Mouse (Mus musculus) liver, postnatal 0 days (tissue): ENCODE measurements around the gene Pde1c. TPM values are rescaled to one million over a fixed set of nuclear protein-coding genes. Genes with fewer than 3 reads are reported as not detected.
A peak's percentile ranks its signal among the peaks of the same experiment; 100 is the strongest.

Source experiments
- ATAC-seq: fragments of 200-750 bp; cut with Nextera tagmentation; 2 replicates; pipeline ENCODE4 v1.8.0; 2017; ENCODE audit warnings: mild to moderate bottlenecking, moderate library complexity
- DNase-seq: peaks from one replicate; pipeline ENCODE4 v3.0.0-alpha.2; 2016
- H3K27ac ChIP-seq: fragments of 300-500 bp; sonication (generic); 2 replicates; pipeline ENCODE4 v1.5.1; 2014; ENCODE audit warnings: antibody characterized with exemption, moderate library complexity, mild to moderate bottlenecking, low read depth
- H3K27me3 ChIP-seq: fragments of 300-500 bp; sonication (generic); 2 replicates; pipeline ENCODE4 v1.6.1; 2014; ENCODE audit warnings: low read length, control low read depth, mixed read lengths; ENCODE audit not compliant: insufficient read depth
- H3K36me3 ChIP-seq: fragments of 300-500 bp; sonication (generic); replicated peaks from 2 replicates; pipeline ENCODE4 v1.6.1; 2014; ENCODE audit warnings: mild to moderate bottlenecking, control low read depth, low read length, moderate library complexity, mixed read lengths; ENCODE audit not compliant: insufficient read depth
- H3K4me1 ChIP-seq: fragments of 300-500 bp; sonication (generic); 2 replicates; pipeline ENCODE4 v1.6.1; 2014; ENCODE audit warnings: antibody characterized with exemption, mild to moderate bottlenecking, control low read depth; ENCODE audit not compliant: insufficient read depth
- H3K4me2 ChIP-seq: fragments of 300-500 bp; sonication (generic); 2 replicates; pipeline ENCODE4 v1.6.1; 2014; ENCODE audit warnings: low read depth, mild to moderate bottlenecking, low read length, moderate library complexity, mixed read lengths
- H3K4me3 ChIP-seq: fragments of 300-500 bp; sonication (generic); 2 replicates; pipeline ENCODE4 v1.5.1; 2014; ENCODE audit warnings: low read depth, low read length
- H3K9ac ChIP-seq: fragments of 300-500 bp; sonication (generic); replicated peaks from 2 replicates; pipeline ENCODE4 v1.6.1; 2014; ENCODE audit warnings: mild to moderate bottlenecking, moderate library complexity
- H3K9me3 ChIP-seq: fragments of 300-500 bp; sonication (generic); 2 replicates; pipeline ENCODE4 v1.6.1; 2016; ENCODE audit warnings: mild to moderate bottlenecking, control low read depth, low read length, mixed read lengths
- CTCF ChIP-seq: sonication (generic); IDR thresholded peaks from 2 replicates; pipeline ENCODE4 v1.5.1; 2016; ENCODE audit warnings: antibody characterized with exemption, low read depth
- EP300 ChIP-seq: IDR thresholded peaks from 2 replicates; pipeline ENCODE4 v1.6.1; 2016; ENCODE audit warnings: antibody characterized with exemption, low read depth, mild to moderate bottlenecking
- WGBS: fragments of 180-500 bp; shearing (Covaris S2); extraction: QIAGEN DNeasy Blood & Tissue Kit; methylation state at CpG from one replicate; pipeline ENCODE4 v1.1.7; 2014; ENCODE audit not compliant: insufficient replicate concordance; 5-methylcytosine and 5-hydroxymethylcytosine counted together
- polyA plus RNA-seq: library from polyadenylated mRNA; unstranded; fragments of >200 nt; fragmentation: Nextera tagmentation; extraction: Ambion mirVana; gene quantifications from 2 replicates; pipeline ENCODE4 v1.2.1, GENCODE M21; 2015

The Pde1c gene
- polyA plus RNA-seq, 1 experiment from 2014 or later, result 0.39 TPM

- WGBS, result 72% methylated on average over 5 of the region's 5 CpGs
- H3K27ac ChIP-seq, result no peak overlapping the region
- no peaks in the 10 kb centered on the region for H3K4me1 ChIP-seq
- no peak overlapping the region for H3K4me3 ChIP-seq
- TF ChIP-seq CTCF (no peak), EP300 (no peak)
- H3K27me3 ChIP-seq, result no peaks in the 10 kb centered on the region
- no peak for DNase-seq
- H3K9me3 ChIP-seq, result no peaks in the 10 kb centered on the region
- no peak overlapping the region for H3K4me2 ChIP-seq
- ATAC-seq, result no peak
- no peaks in the 10 kb centered on the region for H3K36me3 ChIP-seq
- no peak overlapping the region for H3K9ac ChIP-seq
Measured at GRCm38 (mm10) chr6:56389178-56389577, 179.7 kb downstream of the Pde1c start.

GRCm38 (mm10) chr6:56376359-56376758 is 192.5 kb downstream of the Pde1c start:
- Histone ChIP-seq H3K36me3 (no peaks in the 10 kb centered on the region), H3K9ac (no peak overlapping the region), H3K4me3 (no peak overlapping the region), H3K4me2 (no peak overlapping the region), H3K27ac (no peak overlapping the region), H3K4me1 (no peaks in the 10 kb centered on the region), H3K27me3 (no peaks in the 10 kb centered on the region), H3K9me3 (no peaks in the 10 kb centered on the region)
- DNase-seq, result no peak
- no peak for ATAC-seq
- WGBS, result 78% methylated on average over 3 of the region's 3 CpGs
- no peak for TF ChIP-seq CTCF
- TF ChIP-seq EP300, result no peak

DNA sequence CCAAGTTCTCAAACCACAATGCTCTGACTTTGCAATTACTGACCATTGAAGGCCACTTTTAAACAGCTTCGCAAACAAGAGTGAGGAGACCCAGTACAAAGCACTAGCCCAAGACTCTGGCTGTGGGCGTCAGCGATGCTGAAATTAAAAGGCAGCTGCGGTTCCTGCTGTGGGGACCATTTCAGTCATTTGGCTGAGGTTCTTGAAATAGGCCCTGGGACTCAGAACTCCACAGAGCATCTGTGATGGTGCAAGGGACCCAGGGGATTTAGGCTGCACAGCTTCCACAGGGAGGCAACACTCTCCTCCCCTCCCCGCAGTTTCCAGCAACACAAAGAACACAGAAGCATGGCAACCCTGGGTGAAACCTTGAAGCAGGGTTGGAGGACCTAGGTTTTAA is 194.7 kb downstream of the Pde1c start:
- 83% methylated on average over 5 of the region's 5 CpGs for WGBS
- Histone ChIP-seq H3K4me3 (no peak overlapping the region), H3K27me3 (no peaks in the 10 kb centered on the region), H3K9ac (no peak overlapping the region), H3K9me3 (no peaks in the 10 kb centered on the region), H3K36me3 (no peaks in the 10 kb centered on the region), H3K27ac (no peak overlapping the region), H3K4me1 (no peaks in the 10 kb centered on the region), H3K4me2 (no peak overlapping the region)
- DNase-seq (no peak), ATAC-seq (no peak)
- TF ChIP-seq EP300 (no peak), CTCF (no peak)

- H3K27ac ChIP-seq, result no peak overlapping the region
- ATAC-seq (no peak), DNase-seq (no peak)
- no peak overlapping the region for H3K4me2 ChIP-seq
- H3K9ac ChIP-seq, result no peak overlapping the region
- no peaks in the 10 kb centered on the region for H3K27me3 ChIP-seq
- no peak overlapping the region for H3K4me3 ChIP-seq
- H3K4me1 ChIP-seq, result no peaks in the 10 kb centered on the region
- WGBS, result 81% methylated on average over 3 of the region's 3 CpGs
- TF ChIP-seq EP300 (no peak), CTCF (no peak)
- H3K36me3 ChIP-seq, result no peaks in the 10 kb centered on the region
- H3K9me3 ChIP-seq, result no peaks in the 10 kb centered on the region
Measured at GRCm38 (mm10) chr6:56373753-56374152, 195.2 kb downstream of the Pde1c start.

GRCm38 (mm10) chr6:56373046-56373751 is 195.7 kb downstream of the Pde1c start:
- 46% methylated on average over 10 of the region's 10 CpGs for WGBS
- no peak overlapping the region for H3K9ac ChIP-seq
- H3K9me3 ChIP-seq, result no peaks in the 10 kb centered on the region
- no peaks in the 10 kb centered on the region for H3K27me3 ChIP-seq
- H3K4me1 ChIP-seq, result no peaks in the 10 kb centered on the region
- no peak overlapping the region for H3K4me2 ChIP-seq
- DNase-seq (peak; percentile 51), ATAC-seq (peak; percentile 88)
- H3K4me3 ChIP-seq, result no peak overlapping the region
- no peak overlapping the region for H3K27ac ChIP-seq
- TF ChIP-seq CTCF (no peak), EP300 (no peak)
- H3K36me3 ChIP-seq, result no peaks in the 10 kb centered on the region

DNA sequence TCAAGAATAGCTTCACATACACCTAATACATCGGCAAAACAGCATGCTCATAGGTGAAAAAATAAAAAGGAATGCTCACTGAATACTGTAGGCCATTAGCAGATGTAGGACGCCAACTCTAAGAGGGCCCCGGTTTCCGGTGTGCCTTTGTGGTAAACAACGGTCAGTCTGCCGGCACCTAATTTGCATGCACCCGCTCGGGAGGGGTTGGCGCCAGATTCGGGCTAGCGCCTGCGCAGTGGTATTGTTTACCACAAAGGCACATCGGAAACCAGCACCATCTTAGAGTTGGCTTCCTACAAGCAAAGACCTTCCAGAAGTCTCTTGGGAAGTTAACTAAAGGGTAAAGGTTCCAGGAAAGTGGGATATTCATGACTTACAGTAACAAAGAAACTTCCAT is 199.4 kb downstream of the Pde1c start:
- H3K27me3 ChIP-seq, result no peaks in the 10 kb centered on the region
- H3K36me3 ChIP-seq, result no peaks in the 10 kb centered on the region
- TF ChIP-seq EP300 (no peak), CTCF (no peak)
- no peak for ATAC-seq
- 76% methylated on average over 13 of the region's 13 CpGs for WGBS
- no peak overlapping the region for H3K9ac ChIP-seq
- no peak overlapping the region for H3K27ac ChIP-seq
- DNase-seq, result no peak
- no peak overlapping the region for H3K4me3 ChIP-seq
- no peaks in the 10 kb centered on the region for H3K9me3 ChIP-seq
- no peaks in the 10 kb centered on the region for H3K4me1 ChIP-seq
- H3K4me2 ChIP-seq, result no peak overlapping the region
